In the genomic region with DNA sequence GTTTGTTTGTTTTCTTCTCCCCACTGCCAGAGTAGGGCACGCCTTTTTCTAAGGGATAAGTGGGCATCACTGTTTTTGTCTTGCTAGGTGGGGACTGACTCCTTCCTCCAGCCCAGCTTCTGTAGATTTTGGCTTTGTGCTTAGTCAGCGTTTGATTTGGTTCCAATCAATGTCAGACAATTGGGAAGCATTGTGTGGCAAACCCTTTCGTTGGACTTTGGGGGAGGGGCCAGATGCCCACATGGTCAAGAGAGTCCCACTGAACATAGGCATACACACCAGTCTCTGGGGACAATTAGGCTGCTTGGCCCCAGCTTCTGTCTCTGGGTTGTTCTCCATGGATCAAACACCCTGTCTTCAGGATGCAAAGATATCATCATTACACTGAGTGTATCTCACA, we compare ENCODE assay signal across 27 mouse cellular contexts.
"Had no signal": no experiment of that assay in that cellular context is flagged by ENCODE, and none has a peak within 500 bp of the region (broad histone marks: within the 10 kb centered on the region; RNA-seq: fewer than 3 reads in every experiment).

No protein-coding gene starts in this region.

- H3K4me3 ChIP-seq: heart, adult 2 months; heart, embryonic 13.5 days; heart, embryonic 15.5 days; hindbrain, embryonic 12.5 days; hindbrain, embryonic 15.5 days; kidney, embryonic 15.5 days; layer of hippocampus, adult 2 months; left cerebral cortex, adult 2 months; limb, embryonic 10.5 days; limb, embryonic 12.5 days; liver, embryonic 13.5 days had no signal

- H3K4me2 ChIP-seq: heart, embryonic 11.5 days; heart, embryonic 13.5 days; heart, embryonic 15.5 days; hindbrain, embryonic 12.5 days; hindbrain, embryonic 15.5 days; kidney, embryonic 15.5 days; limb, embryonic 12.5 days; liver, embryonic 11.5 days; liver, embryonic 13.5 days had no signal

- DNase-seq: gastrocnemius, postnatal 14 days; gastrocnemius, postnatal 36 days; heart, adult 11 months; heart, adult 2 months; heart, postnatal 14 days; heart, postnatal 36 days; kidney, adult 11 months; kidney, adult 2 months; kidney, adult 9 months; kidney, postnatal 14 days; kidney, postnatal 36 days; liver; liver, embryonic 13.5 days had no signal

- H3K27ac ChIP-seq: heart, adult 2 months; heart, embryonic 13.5 days; heart, embryonic 15.5 days; hindbrain, embryonic 12.5 days; hindbrain, embryonic 15.5 days; hindbrain, postnatal 0 days; kidney, embryonic 15.5 days; kidney, postnatal 0 days; layer of hippocampus, adult 2 months; left cerebral cortex, adult 2 months; limb, embryonic 10.5 days; limb, embryonic 12.5 days; liver, embryonic 13.5 days had no signal

- H3K9me3 ChIP-seq: heart, embryonic 13.5 days; heart, embryonic 15.5 days; hindbrain, embryonic 12.5 days; hindbrain, embryonic 15.5 days; kidney, embryonic 15.5 days; limb, embryonic 10.5 days; limb, embryonic 12.5 days; liver, embryonic 13.5 days had no signal

- H3K36me3 ChIP-seq: heart, embryonic 13.5 days; heart, embryonic 15.5 days; hindbrain, embryonic 12.5 days; hindbrain, embryonic 15.5 days; kidney, embryonic 15.5 days; limb, embryonic 10.5 days; limb, embryonic 12.5 days; liver, embryonic 13.5 days had no signal

- H3K9ac ChIP-seq: heart, embryonic 13.5 days; heart, embryonic 15.5 days; hindbrain, embryonic 12.5 days; hindbrain, embryonic 15.5 days; kidney, embryonic 15.5 days; limb, embryonic 12.5 days; liver, embryonic 13.5 days had no signal

- H3K4me1 ChIP-seq: liver, embryonic 13.5 days had no signal

- ATAC-seq: hindbrain, postnatal 0 days; intestine, embryonic 16.5 days had no signal
